Mouse (Mus musculus) right cerebral cortex, postnatal 10 days (tissue): ENCODE measurements around the gene Htra2.

Source experiments
- DNase-seq, 2 experiments: peaks; one replicate each; pipeline ENCODE4 v3.0.0; 2021; ENCODE audit warnings: low spot score in 2 of 2

Gene Htra2

DNA sequence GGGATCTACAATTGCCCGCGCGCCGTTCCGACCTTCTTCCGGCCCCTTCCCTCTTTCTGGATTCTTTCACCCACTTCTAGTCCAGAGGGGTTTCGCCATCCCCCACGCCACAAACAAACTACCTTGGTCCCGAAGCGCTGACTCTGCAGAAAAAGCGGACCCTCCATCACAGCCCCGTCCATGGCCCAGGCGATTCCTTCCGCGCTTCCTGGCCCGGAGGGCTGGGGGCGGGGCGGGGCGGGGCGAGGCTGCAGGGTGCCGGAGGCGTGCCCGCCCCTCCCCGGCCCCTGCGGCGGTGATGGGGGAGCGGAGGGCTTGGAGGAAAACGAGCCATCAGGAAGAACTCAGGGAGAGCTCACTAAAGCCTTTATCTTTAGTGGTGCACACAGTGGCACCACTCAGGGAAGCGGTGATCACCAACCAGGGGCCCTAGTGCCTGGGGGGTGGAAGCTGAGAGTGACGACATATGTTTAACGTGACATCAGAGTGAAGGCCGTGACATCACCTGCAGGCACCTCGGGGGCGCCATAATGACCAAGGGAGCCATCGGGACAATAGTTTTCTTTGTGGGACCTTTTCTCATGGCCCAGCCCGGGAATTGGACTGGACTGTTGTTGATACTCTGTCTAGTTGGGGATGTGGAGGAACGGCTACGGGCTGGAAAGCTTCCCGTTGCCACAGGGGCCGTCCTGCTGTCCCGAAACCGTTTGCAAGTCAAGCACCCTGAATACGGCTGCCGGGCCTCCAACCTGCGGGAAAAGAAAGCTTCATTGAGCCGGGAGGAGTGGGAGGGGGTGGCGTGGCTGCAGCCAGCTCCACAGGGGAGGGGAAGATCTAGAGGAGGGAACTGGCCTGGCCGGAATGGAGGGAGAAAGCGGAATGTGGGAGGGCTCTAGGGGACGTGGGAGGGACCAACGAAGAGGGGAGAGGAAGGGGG is 21.6 kb downstream of the Htra2 start, which contains the start of the genes Dok1 and Loxl3:
Gene Dok1 (minus strand): TSS at position 223 of the 937 bp plus-strand sequence.
Gene Loxl3 (plus strand): TSS at position 925 of the 937 bp plus-strand sequence.
- DNase-seq = peak; percentile 60 to 71

- DNase-seq = peak in 1 of 2 experiments; percentile 32
Observed at GRCm38 (mm10) chr6:83032769-83033191, 22.3 kb downstream of the Htra2 start.

DNA sequence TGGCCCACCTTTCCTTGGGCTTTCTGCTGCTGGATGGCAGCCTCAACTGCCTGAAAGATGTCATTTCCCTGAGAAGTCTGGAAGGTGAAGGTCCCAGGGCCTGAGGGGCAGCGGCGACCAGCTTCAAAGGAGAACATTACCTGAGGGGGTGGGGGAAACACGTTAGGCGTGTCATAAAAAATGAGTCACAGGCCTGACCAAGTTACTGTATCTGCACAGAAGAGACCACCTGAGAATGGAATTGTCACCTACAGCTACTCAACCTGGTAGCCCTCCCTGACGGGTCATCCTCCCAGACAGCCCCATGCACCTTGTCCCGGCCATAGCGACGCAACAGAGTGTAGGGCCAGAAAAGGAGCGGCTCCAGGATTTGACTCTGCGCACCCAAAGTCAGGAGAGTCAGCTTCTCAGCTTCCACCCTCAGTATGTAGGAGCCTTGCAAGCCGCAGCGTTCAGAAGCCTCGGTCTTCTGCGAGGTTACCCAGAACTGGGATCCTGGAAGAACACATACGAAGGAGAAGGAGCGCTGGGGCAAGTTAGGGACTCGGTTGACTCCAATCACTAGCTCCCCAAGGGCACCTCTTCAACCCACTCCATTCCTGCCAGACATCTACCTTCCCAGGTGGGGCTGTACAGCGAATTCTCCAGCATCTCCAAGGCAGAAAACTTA is 23.0 kb downstream of the Htra2 start:
- DNase-seq = no peak

- DNase-seq = no peak
Observed at GRCm38 (mm10) chr6:83031111-83031510, 24.0 kb downstream of the Htra2 start.

GRCm38 (mm10) chr6:83029777-83030176 is 25.3 kb downstream of the Htra2 start:
- DNase-seq = no peak

DNA sequence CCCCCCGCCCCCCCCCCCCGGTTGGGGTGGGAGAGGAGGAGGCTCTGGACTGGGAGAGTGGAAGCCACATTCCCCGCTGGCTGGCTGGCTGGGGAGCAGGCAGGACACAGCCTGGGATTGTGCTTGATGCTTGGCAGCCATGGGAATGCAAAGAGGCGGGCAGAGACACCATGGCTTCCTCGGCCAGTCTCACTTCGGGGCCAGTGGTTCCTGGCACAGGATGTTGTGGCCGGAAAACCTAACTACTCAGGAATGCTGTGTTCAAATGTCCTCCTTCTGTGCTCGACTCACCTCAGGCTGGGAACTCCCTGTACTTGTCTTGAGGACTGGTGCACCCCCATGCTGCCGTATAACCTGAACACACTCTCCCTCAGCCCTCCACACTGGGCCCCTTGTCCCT is 27.4 kb downstream of the Htra2 start:
- no peak for DNase-seq

- no peak for DNase-seq
Observed at GRCm38 (mm10) chr6:83027293-83027692, 27.8 kb downstream of the Htra2 start.

GRCm38 (mm10) chr6:83025221-83025620 is 29.9 kb downstream of the Htra2 start:
- no peak for DNase-seq

DNA sequence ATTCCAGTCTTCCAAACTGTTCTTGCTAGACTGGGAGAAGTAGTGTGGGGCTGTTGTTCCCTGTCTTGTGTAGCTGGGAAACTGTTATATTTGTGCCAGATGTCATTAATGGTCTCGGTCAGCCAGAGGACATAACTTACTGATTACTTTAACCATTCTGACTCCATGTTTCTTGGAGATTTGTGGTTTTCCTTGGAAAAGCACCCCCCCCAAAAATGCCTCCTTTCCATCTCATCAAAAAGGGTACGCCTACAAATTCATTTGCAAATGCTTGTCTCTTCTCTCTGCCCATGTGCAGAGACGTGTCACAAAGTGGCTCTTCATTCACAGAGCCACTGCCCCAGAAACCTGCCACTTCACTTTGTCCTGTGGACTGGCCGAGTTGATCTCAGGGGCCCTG is 30.7 kb downstream of the Htra2 start:
- no peak for DNase-seq

DNA sequence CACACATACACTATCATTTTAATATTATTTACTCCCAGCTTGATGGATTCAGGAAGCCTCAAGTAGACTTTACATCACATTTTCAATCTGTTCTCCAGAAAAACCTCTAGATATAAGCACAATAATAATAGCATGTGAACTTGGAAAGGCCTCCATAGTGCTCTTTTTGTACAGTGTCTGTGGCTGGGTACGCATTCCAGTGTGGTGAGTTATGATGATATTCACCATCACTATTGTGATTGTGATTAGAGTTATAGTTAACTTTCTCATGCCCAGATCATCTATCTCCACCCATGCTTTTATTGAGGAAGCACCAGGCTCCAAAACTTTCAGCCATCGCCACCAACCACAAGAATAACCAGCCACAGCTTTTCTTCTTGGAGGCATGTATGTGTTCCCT is 31.3 kb downstream of the Htra2 start:
- DNase-seq = no peak

DNA sequence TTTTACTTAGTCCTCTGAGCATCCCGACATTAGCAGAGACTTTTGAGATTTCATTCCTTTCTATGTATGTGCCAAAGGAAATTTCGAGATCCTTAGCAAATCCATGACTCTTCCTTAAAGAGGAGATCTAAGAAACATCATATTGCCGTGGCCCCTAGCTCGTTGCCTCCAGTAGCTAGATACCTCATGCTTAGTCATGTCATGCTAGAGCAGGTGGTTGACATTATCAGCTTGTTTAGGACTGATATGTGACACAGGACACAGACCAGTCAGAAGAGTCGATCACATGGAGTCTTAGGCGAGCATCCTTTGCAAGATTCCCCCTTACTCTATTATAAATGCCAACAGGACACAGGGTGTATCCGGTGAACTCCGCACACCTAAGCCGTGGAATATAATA is 32.1 kb downstream of the Htra2 start:
- no peak for DNase-seq

DNA sequence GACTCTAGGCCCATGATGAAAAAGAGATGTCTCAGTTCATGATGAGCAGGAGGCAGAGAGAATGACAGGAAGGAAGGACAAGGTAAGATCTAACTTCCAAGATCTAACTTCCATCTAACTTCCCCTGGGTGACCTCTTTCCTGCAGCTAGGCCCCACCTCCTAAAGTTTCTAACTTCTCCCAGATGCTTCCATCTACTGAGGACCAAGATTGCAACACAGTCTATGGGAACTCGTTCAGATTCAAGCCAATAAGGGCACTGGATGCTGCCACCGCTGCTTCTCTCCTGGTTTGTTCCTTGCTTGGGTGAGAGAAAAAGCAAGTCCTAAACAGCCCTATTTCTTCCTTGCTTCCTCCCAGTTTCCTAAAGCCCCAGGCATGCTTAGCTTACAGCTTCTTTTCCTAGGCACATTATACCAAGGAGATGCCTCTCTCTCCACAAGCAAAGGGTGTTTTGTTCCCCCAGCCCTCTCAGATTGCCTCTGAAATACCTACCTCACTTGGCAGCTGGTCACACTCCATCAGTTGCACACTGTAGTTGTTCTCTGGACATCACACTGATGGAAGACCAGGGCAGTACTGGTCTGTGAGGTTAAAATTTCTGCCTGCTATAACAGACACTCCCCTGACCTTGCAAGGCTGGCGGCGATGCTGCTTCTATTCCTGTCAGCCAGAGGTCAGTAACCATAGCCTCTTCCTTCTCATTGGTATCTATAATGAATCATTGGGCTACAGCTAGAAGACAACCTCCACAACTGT is 34.1 kb downstream of the Htra2 start:
- DNase-seq = no peak

GRCm38 (mm10) chr6:83020121-83020520 is 35.0 kb downstream of the Htra2 start:
- no peak for DNase-seq

DNA sequence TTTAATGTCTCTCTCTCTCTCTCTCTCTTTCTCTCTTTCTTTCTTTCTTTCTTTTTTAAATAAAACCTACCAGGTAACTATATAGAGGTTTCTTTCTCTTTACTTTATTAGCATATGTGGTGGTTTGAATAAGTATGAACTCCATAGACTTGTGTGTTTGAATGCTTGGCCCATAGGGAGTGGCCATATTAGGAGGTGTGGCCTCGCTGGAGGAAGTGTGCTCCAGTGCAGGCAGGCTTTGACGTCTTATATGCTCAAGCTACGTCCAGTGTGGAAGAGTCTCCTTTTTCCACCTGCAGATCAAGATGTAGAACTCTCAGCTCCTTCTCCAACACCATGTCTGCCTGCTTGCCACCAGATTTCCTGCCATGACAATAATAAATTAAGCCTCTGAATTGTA is 36.0 kb downstream of the Htra2 start:
- DNase-seq = no peak

- DNase-seq = no peak
Observed at GRCm38 (mm10) chr6:83017190-83017589, 37.9 kb downstream of the Htra2 start.

GRCm38 (mm10) chr6:83015749-83016148 is 39.3 kb downstream of the Htra2 start:
- DNase-seq = no peak

DNA sequence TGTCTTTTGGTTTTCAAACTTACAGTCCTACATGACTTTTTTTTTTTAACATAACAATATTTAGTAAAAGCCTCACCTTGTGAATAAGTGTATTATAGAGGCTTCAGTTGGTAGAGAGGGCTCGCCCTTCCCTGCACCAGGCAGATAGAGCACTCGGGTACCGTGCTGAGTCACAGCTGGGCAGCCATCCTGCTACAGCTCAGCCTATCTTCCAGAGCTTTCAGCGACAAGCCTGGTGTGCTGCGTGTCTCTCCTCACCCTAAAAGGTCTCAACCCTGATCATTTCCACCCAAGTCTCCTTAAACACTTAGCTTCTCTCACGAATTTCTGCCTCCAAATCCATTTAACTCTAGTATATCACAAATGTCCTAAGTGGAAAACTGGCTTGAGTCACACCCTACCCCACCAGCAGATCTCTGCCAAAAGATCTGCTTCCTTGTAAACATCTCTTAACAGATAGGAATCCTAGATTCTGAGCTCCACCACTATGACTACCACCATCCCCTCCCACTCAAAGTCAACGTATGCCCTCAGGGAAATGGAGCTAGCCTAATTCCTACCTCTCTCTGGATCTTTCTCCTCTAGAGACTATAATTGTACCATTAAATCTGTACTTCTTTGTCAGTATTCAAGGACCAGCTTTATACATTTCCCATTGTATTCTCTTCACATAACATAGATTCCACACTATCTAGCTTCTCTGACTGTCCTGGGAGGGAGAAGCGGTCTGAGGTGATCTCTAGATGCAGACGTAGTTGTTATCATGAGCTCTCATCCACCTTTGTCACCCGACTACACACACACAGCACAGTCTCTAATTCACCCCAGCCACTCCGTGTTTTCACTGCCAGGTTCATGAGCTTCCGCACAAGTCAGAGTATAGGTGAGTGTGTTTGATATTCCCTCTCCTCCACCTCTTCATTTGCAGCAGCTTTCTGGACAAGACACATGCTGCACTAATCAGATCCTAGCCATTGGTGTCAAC is 40.3 kb downstream of the Htra2 start:
- DNase-seq = no peak

GRCm38 (mm10) chr6:83013444-83013843 is 41.6 kb downstream of the Htra2 start:
- no peak for DNase-seq

DNA sequence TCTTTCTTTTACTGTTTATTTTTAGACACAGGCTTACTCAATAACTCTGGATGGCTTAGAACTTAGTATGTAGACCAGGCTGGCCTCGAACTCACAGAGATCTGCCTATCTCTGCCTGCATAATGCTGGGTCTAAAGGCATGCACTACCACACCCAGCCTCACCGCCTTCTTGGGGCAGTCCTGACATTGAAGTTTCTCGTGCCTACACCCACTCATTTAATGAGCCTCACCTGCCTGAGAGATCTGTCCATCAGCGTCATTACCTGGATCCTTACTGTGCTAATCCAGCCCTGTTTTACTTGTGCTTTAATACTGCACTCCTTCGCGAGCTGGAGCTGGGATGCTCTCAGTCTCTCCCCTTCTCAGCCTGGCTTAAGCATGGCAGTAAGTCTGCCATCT is 43.3 kb downstream of the Htra2 start:
- no peak for DNase-seq

DNA sequence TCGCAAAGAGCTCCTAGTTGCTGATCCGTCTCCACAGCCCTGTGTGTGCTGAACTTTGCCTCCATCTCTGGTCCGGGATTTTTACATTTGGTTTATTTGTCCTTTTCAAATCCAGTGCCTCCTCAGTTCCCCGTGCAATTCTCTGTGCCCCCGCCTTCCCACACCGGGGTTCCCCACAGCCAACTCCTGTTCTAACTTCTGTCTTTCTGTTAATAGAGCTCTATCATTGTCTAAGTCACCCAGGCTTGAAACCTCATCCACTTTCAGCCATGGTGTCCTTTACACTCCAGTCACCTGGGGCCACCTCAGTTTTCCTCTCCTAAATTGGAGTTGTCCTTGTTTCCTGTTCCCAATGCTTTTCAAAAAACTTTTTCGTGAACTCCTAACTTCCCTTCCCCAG is 43.8 kb downstream of the Htra2 start:
- DNase-seq = no peak

- no peak for DNase-seq
Observed at GRCm38 (mm10) chr6:83010010-83010409, 45.1 kb downstream of the Htra2 start.
